Mouse (Mus musculus) lung, postnatal 0 days (tissue): ENCODE measurements around the gene Vps37b. TPM values are rescaled to one million over a fixed set of nuclear protein-coding genes. Genes with fewer than 3 reads are reported as not detected.

Experiments
- ATAC-seq: fragments of 200-750 bp; cut with Nextera tagmentation; 2 replicates; pipeline ENCODE4 v1.8.0; 2017; ENCODE audit warnings: moderate library complexity
- DNase-seq: peaks from one replicate; pipeline ENCODE4 v3.0.0-alpha.2; 2016; ENCODE audit warnings: low spot score
- H3K27ac ChIP-seq: fragments of 300-500 bp; sonication (generic); 2 replicates; pipeline ENCODE4 v1.5.1; 2014; ENCODE audit warnings: antibody characterized with exemption, mild to moderate bottlenecking, low read length, mixed read lengths
- H3K27me3 ChIP-seq: fragments of 300-500 bp; sonication (generic); replicated peaks from 2 replicates; pipeline ENCODE4 v1.6.1; 2014; ENCODE audit warnings: low read length, mixed read lengths; ENCODE audit not compliant: insufficient read depth
- H3K36me3 ChIP-seq: fragments of 300-500 bp; sonication (generic); 2 replicates; pipeline ENCODE4 v1.6.1; 2014; ENCODE audit warnings: low read length, mixed read lengths; ENCODE audit not compliant: insufficient read depth
- H3K4me1 ChIP-seq: fragments of 300-500 bp; sonication (generic); 2 replicates; pipeline ENCODE4 v1.6.1; 2014; ENCODE audit warnings: antibody characterized with exemption, low read depth, low read length, mixed read lengths; ENCODE audit not compliant: insufficient read depth
- H3K4me2 ChIP-seq: fragments of 300-500 bp; sonication (generic); replicated peaks from 2 replicates; pipeline ENCODE4 v1.6.1; 2014; ENCODE audit warnings: low read depth, mild to moderate bottlenecking, low read length, moderate library complexity, mixed read lengths
- H3K4me3 ChIP-seq: fragments of 300-500 bp; sonication (generic); 2 replicates; pipeline ENCODE4 v1.5.1; 2014; ENCODE audit warnings: low read depth, low read length
- H3K9ac ChIP-seq: fragments of 300-500 bp; sonication (generic); replicated peaks from 2 replicates; pipeline ENCODE4 v1.6.1; 2014; ENCODE audit warnings: low read depth, mild to moderate bottlenecking
- H3K9me3 ChIP-seq: fragments of 300-500 bp; sonication (generic); 2 replicates; pipeline ENCODE4 v1.6.1; 2016; ENCODE audit warnings: low read length, mixed read lengths
- CTCF ChIP-seq: IDR thresholded peaks from 2 replicates; pipeline ENCODE4 v1.5.1; 2016; ENCODE audit warnings: antibody characterized with exemption, mild to moderate bottlenecking
- EP300 ChIP-seq: IDR thresholded peaks from 2 replicates; pipeline ENCODE4 v1.6.1; 2016; ENCODE audit warnings: antibody characterized with exemption, mild to moderate bottlenecking, control low read depth
- WGBS: fragments of 180-500 bp; shearing (Covaris S2); extraction: QIAGEN DNeasy Blood & Tissue Kit; methylation state at CpG from one replicate; pipeline ENCODE4 v1.1.7; 2014; 5-methylcytosine and 5-hydroxymethylcytosine counted together
- polyA plus RNA-seq: library from polyadenylated mRNA; unstranded; fragments of >200 nt; fragmentation: Nextera tagmentation; extraction: Ambion mirVana; gene quantifications from 2 replicates; pipeline ENCODE4 v1.2.1, GENCODE M21; 2015

Vps37b gene
- polyA plus RNA-seq = 28.5 and 31.0 TPM in 2 replicates

DNA sequence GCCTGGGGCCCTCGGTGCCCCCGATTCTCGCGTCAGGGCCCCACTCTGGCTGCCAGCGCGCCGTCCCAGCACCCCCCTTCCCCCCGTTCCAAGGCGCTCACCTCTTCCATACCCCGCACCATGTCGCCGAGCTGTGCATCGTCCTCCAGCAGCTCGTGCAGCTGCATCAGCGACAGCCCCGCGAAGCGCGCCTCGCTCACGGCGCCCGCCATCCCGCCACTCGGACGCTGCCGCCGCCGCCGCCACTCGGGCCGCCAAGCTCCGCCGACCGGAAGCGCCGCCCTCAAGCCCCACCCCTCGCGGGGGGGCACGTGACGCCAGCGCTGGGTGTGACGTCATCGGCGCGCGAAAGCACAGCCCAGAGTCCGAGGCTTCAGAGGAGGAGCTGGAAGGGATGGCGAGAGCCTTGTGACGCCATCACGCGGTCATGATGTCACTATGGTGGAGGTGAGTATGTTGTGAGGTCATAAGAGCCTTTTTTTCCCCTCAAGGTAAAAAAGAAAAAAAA lies at the start of gene Vps37b:
Vps37b (minus strand) TSS at position 270 of the 508 bp plus-strand sequence.
- Histone ChIP-seq H3K9me3 (no peaks in the 10 kb centered on the region), H3K4me2 (peak within 1 kb of the TSS; percentile 81), H3K4me3 (peak within 1 kb of the TSS; percentile 92), H3K4me1 (peaks cover 9% of the 10 kb centered on the region; the same call in 1 of the 2 replicates), H3K36me3 (no peaks in the 10 kb centered on the region), H3K27me3 (no peaks in the 10 kb centered on the region), H3K27ac (peak within 1 kb of the TSS; percentile 95), H3K9ac (peak within 1 kb of the TSS; percentile 87)
- WGBS = 1% methylated on average over 52 of the region's 52 CpGs
- ATAC-seq = peak; percentile 89
- TF ChIP-seq EP300 = 0 out of 2 replicates have a peak, but pooled peaks have one; percentile 36
- TF ChIP-seq CTCF = no peak
- DNase-seq = peak; percentile 93

- no peak for ATAC-seq
- Histone ChIP-seq H3K4me1 (no peaks in the 10 kb centered on the region), H3K27ac (no peak overlapping the region), H3K4me3 (no peak overlapping the region), H3K9ac (no peak overlapping the region), H3K9me3 (no peaks in the 10 kb centered on the region), H3K36me3 (no peaks in the 10 kb centered on the region), H3K4me2 (no peak overlapping the region), H3K27me3 (no peaks in the 10 kb centered on the region)
- no peak for TF ChIP-seq CTCF
- no peak for TF ChIP-seq EP300
- 87% methylated on average over 17 of the region's 17 CpGs for WGBS
- no peak for DNase-seq
These were observed 47.8 kb upstream of the Vps37b start for GRCm38 (mm10) chr5:124079880-124080279.

DNA sequence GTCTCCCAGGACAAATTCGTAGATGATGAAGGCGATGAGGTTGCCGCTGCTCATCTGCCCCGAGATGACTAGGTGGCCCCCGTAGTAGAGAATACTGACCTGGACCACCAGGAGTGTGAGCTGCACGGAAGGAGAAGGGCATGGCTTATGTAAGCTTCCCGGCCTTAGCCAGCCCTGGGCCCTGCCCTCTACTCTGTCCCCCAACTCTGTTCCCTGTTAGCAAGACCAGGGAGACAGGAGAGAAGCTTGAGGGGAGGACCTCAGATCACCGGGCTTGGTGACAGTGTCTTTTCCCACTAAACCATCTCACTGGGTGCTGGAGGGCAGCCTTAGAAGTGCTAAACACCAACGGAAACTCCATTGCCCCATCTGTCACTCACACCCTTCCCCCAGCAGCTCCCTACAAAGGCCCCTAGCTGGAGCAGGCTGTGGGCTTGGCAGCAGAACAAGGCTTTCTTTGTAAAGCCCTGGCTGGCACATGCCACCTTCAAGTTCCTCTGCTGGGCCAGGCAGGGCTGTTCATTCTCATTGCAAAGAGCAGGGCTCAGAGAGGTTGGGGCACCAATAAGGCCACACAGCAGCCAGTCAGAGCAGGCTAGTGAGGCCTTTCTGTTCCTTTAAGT lies 46.8 kb upstream of the Vps37b start:
- TF ChIP-seq EP300 = no peak
- TF ChIP-seq CTCF = no peak
- H3K27me3 ChIP-seq = no peaks in the 10 kb centered on the region
- H3K9ac ChIP-seq = no peak overlapping the region
- ATAC-seq (peak; percentile 8; the same call in 1 of the 2 replicates), DNase-seq (no peak)
- H3K9me3 ChIP-seq = no peaks in the 10 kb centered on the region
- no peak overlapping the region for H3K27ac ChIP-seq
- H3K36me3 ChIP-seq = no peaks in the 10 kb centered on the region
- H3K4me2 ChIP-seq = no peak overlapping the region
- H3K4me3 ChIP-seq = no peak overlapping the region
- H3K4me1 ChIP-seq = no peaks in the 10 kb centered on the region
- whole genome bisulfite sequencing = 60% methylated on average over 9 of the region's 9 CpGs

GRCm38 (mm10) chr5:124077856-124078460 lies 45.9 kb upstream of the Vps37b start:
- no peaks in the 10 kb centered on the region for H3K9me3 ChIP-seq
- H3K4me3 ChIP-seq = no peak overlapping the region
- TF ChIP-seq CTCF = no peak
- no peak for TF ChIP-seq EP300
- ATAC-seq = no peak
- no peak overlapping the region for H3K27ac ChIP-seq
- DNase-seq = no peak
- 60% methylated on average over 6 of the region's 6 CpGs for WGBS
- no peak overlapping the region for H3K9ac ChIP-seq
- no peaks in the 10 kb centered on the region for H3K36me3 ChIP-seq
- H3K4me2 ChIP-seq = no peak overlapping the region
- no peaks in the 10 kb centered on the region for H3K4me1 ChIP-seq
- H3K27me3 ChIP-seq = no peaks in the 10 kb centered on the region

DNA sequence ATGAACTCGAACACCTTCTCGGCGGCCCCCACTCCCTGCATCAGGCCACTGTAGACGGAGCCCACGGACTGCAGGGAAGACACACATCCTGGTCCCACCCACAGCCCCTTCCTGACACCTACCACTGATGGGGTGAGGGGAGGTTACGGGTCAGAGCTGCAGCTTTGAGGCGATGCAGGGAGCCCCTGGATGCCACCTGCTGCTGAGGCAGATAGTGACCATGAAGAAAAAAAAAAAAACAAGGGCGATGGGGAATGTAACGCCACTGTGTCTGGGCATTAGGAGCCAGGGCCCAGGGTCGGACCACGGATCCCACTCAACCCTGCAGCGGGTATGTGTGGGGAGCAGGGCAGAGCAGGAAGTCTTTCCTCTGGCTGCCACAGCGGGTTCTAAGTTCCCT lies 45.2 kb upstream of the Vps37b start:
- Histone ChIP-seq H3K36me3 (no peaks in the 10 kb centered on the region), H3K9ac (no peak overlapping the region), H3K27ac (no peak overlapping the region), H3K27me3 (no peaks in the 10 kb centered on the region), H3K4me1 (no peaks in the 10 kb centered on the region), H3K4me2 (no peak overlapping the region), H3K9me3 (no peaks in the 10 kb centered on the region), H3K4me3 (no peak overlapping the region)
- ATAC-seq (no peak), DNase-seq (no peak)
- 82% methylated on average over 13 of the region's 13 CpGs for WGBS
- TF ChIP-seq CTCF = no peak
- no peak for TF ChIP-seq EP300

DNA sequence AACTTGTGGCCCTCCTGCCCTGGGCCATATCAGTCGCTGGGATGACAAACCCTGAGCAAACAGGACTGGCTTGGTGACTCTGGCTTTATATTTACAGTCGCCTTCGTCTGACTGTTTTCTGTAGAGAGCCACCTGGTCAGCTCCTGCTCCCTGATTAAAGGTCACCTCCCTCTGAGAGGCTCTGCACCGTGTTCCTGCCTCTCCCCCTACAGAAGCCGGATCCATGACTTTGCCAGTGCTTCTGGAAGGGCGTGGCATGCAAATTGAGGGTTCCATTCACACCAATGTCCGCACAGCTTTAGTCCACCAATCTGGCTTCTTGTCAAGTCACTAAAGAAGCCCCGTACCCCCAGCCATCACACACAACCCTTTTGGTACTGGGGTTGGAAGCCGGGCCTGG lies 44.5 kb upstream of the Vps37b start:
- H3K27ac ChIP-seq = no peak overlapping the region
- no peak overlapping the region for H3K4me2 ChIP-seq
- no peak for TF ChIP-seq EP300
- TF ChIP-seq CTCF = no peak
- H3K4me1 ChIP-seq = no peaks in the 10 kb centered on the region
- H3K27me3 ChIP-seq = no peaks in the 10 kb centered on the region
- H3K9ac ChIP-seq = no peak overlapping the region
- 54% methylated on average over 9 of the region's 9 CpGs for WGBS
- no peak overlapping the region for H3K4me3 ChIP-seq
- H3K36me3 ChIP-seq = no peaks in the 10 kb centered on the region
- no peak for DNase-seq
- H3K9me3 ChIP-seq = no peaks in the 10 kb centered on the region
- no peak for ATAC-seq
